Mouse (Mus musculus) liver, embryonic 16.5 days (tissue): ENCODE results near the gene Sh3rf1. TPM values are rescaled to one million over a fixed set of nuclear protein-coding genes. Genes with fewer than 3 reads are reported as not detected.

Experiments
- ATAC-seq: fragments of 200-750 bp; cut with Nextera tagmentation; 2 replicates; pipeline ENCODE4 v1.8.0; 2017; ENCODE audit warnings: low read depth, mild to moderate bottlenecking, moderate number of reproducible peaks, moderate library complexity
- H3K27ac ChIP-seq: fragments of 300-500 bp; sonication (generic); 2 replicates; pipeline ENCODE4 v1.5.1; 2014; ENCODE audit warnings: mild to moderate bottlenecking, low read length
- H3K27me3 ChIP-seq: fragments of 300-500 bp; sonication (generic); 2 replicates; pipeline ENCODE4 v1.6.1; 2014; ENCODE audit warnings: low read depth, low read length, mixed read lengths; ENCODE audit not compliant: control insufficient read depth, insufficient read depth
- H3K36me3 ChIP-seq: fragments of 300-500 bp; sonication (generic); 2 replicates; pipeline ENCODE4 v1.6.1; 2014; ENCODE audit warnings: mild to moderate bottlenecking; ENCODE audit not compliant: control insufficient read depth, insufficient read depth
- H3K4me1 ChIP-seq: fragments of 300-500 bp; sonication (generic); 2 replicates; pipeline ENCODE4 v1.6.1; 2014; ENCODE audit warnings: low read depth, low read length, mixed read lengths; ENCODE audit not compliant: control insufficient read depth
- H3K4me2 ChIP-seq: fragments of 300-500 bp; sonication (generic); 2 replicates; pipeline ENCODE4 v1.6.1; 2014; ENCODE audit warnings: low read depth, low read length, mixed read lengths
- H3K4me3 ChIP-seq: fragments of 300-500 bp; sonication (generic); 2 replicates; pipeline ENCODE4 v1.5.1; 2014; ENCODE audit warnings: low read depth, mild to moderate bottlenecking, low read length
- H3K9ac ChIP-seq: fragments of 300-500 bp; sonication (generic); 2 replicates; pipeline ENCODE4 v1.6.1; 2014; ENCODE audit warnings: low read depth, low read length
- H3K9me3 ChIP-seq: fragments of 300-500 bp; sonication (generic); replicated peaks from 2 replicates; pipeline ENCODE4 v1.6.1; 2016; ENCODE audit warnings: low read length; ENCODE audit not compliant: control insufficient read depth
- WGBS: fragments of 180-500 bp; shearing (Covaris S2); extraction: QIAGEN DNeasy Blood & Tissue Kit; methylation state at CpG from one replicate; pipeline ENCODE4 v1.1.7; 2014; ENCODE audit not compliant: insufficient replicate concordance; 5-methylcytosine and 5-hydroxymethylcytosine counted together
- polyA plus RNA-seq: library from polyadenylated mRNA; unstranded; fragments of >200 nt; fragmentation: Nextera tagmentation; extraction: Ambion mirVana; gene quantifications from 2 replicates; pipeline ENCODE4 v1.2.1, GENCODE M21; 2015

Gene Sh3rf1
- polyA plus RNA-seq, 1 experiment from 2014 or later: 1.5 TPM

DNA sequence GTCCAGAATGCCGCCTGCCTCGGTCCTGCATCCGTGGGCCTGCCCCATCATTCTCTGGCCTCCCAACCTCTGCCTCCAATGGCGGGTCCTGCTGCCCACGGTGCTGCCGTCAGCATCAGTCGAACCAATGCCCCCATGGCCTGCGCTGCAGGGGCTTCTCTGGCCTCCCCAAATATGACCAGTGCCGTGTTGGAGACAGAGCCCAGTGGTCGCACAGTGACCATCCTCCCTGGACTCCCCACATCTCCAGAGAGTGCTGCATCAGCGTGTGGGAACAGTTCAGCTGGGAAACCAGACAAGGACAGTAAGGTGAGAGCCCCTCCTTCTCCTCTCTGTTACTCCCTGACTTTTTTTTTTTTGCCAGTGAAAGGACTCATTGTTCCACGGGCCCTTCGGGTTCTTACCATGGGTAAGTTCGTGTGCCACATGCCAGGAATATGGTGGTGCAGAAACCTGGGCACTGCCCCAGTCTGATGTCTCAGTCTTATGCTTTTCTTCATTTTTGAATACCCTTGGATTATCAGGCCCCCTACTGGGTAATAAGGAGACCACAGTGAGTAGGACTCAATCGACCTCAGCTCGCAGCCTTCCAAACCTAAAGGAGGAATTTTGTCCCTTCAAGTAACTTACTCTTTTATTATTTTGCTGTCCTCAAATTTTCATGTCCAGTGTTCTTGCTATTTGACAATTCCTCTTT is 150.5 kb downstream of the Sh3rf1 start:
- no peaks in the 10 kb centered on the region for H3K27me3 ChIP-seq
- H3K9me3 ChIP-seq: no peaks in the 10 kb centered on the region
- ATAC-seq: no peak
- no peaks in the 10 kb centered on the region for H3K36me3 ChIP-seq
- no peaks in the 10 kb centered on the region for H3K4me1 ChIP-seq
- no peak overlapping the region for H3K4me3 ChIP-seq
- no peak overlapping the region for H3K4me2 ChIP-seq
- no peak overlapping the region for H3K27ac ChIP-seq
- H3K9ac ChIP-seq: no peak overlapping the region
- 77% methylated on average over 16 of the region's 16 CpGs for WGBS

DNA sequence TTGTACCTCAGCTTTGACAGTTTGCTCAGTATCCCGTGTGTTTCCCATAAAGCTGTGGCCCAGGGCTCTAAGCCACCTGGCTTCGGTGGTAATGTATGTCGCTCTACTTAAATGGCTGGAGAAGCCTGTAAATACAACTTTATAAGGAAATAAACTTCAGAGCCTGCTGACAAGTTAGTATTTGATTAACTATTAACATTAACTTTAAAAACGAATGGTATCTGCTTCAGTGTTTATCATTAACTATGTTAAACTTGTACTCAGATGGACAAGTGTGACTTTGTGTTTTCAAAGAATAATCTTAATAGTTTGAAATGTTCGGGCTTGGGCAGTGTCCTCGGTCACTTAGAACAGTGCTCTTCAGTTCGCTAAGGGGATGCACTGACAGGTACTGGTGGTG is 151.5 kb downstream of the Sh3rf1 start:
- H3K4me2 ChIP-seq: no peak overlapping the region
- H3K4me1 ChIP-seq: no peaks in the 10 kb centered on the region
- no peak overlapping the region for H3K27ac ChIP-seq
- H3K27me3 ChIP-seq: no peaks in the 10 kb centered on the region
- ATAC-seq: no peak
- 68% methylated on average over 7 of the region's 7 CpGs for WGBS
- H3K36me3 ChIP-seq: no peaks in the 10 kb centered on the region
- H3K9ac ChIP-seq: no peak overlapping the region
- no peak overlapping the region for H3K4me3 ChIP-seq
- no peaks in the 10 kb centered on the region for H3K9me3 ChIP-seq

DNA sequence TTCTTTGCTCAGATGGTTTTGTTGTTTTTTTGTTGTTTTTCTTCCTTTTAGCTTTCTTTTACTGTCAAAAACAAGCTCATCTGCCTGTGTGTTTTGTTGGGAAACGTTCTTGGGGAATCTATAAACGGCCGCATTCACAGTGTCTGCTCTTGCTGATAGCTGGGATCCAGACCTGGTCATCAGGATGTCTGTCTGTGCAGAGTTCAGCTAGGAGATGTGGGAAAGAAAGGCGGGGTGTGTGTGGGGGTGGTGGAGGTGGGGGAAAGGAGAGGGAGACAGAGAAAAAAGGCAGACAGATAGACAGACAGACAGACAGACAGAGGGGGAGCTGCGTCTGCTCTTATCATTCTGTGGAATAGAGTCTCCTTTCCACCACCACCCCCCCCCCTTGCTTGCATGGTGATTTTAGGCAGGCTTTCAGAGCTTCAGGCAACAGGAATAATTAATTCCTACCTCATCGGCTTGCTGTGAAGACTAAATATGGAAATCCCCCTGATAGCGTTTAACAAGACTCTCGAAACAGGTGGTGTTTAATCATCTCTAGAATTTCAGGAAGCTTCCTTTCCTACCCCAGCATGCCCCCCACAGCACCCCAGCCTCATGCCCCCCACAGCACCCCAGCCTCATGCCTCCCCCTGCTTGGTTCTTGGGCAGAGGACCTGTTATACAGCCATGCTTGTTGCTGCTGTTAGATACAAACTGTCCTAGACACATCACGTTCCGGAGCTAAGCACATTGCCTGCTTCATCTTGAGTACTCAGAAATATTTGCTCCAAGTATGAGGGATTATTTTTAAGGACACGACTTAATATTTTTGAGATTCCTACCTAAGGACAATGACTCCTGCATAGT is 155.4 kb downstream of the Sh3rf1 start:
- Histone ChIP-seq H3K9me3 (no peaks in the 10 kb centered on the region), H3K4me1 (no peaks in the 10 kb centered on the region), H3K4me2 (no peak overlapping the region), H3K27me3 (no peaks in the 10 kb centered on the region), H3K9ac (no peak overlapping the region), H3K27ac (no peak overlapping the region), H3K4me3 (no peak overlapping the region), H3K36me3 (no peaks in the 10 kb centered on the region)
- ATAC-seq: no peak
- WGBS: 56% methylated on average over 11 of the region's 11 CpGs

DNA sequence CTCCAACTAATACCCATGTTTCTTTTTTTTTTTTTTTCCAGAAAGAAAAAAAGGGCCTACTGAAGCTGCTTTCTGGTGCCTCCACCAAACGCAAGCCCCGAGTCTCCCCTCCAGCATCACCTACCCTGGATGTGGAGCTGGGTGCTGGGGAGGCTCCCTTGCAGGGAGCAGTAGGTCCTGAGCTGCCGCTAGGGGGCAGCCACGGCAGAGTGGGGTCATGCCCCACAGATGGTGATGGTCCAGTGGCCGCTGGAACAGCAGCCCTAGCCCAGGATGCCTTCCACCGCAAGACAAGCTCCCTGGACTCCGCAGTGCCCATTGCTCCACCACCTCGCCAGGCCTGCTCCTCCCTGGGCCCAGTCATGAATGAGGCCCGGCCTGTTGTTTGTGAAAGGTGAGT is 160.9 kb downstream of the Sh3rf1 start:
- Histone ChIP-seq H3K4me3 (no peak overlapping the region), H3K27me3 (no peaks in the 10 kb centered on the region), H3K27ac (no peak overlapping the region), H3K4me1 (no peaks in the 10 kb centered on the region; the same call in 1 of the 2 replicates), H3K36me3 (no peaks in the 10 kb centered on the region), H3K9me3 (no peaks in the 10 kb centered on the region), H3K9ac (no peak overlapping the region), H3K4me2 (no peak overlapping the region)
- WGBS: 66% methylated on average over 9 of the region's 9 CpGs
- ATAC-seq: no peak

DNA sequence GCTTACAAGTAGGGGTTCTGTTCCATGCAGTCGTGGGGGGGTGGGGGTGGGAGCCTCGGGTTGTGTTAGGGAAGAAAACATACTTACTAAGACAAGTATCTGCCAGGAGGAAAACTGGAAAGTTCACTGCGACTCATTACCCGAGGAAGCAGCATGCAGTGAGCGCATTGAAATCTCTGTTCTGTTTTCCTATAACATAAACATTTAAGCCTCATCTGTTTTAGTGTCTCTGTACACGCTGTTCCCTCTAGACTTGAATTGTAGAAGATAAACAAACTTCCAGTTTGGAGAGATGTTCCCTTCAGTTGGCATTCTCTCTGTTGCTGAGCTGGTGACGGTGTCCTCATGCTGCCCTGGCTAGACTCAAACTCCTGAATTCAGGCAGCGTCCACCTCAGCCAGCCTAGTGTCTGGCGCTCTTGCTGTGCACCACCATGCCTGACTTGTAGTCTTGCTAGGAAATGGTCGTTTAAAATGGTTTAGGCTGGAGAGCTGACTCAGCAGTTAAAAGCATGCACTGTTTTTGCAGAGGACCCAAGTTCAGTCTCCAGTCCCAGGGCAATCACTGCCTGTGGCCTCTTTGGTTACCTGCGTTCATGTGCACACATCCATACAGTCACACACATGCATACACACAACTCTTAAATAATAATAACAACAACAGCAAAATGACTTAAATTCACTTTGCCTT is 162.0 kb downstream of the Sh3rf1 start:
- Histone ChIP-seq H3K36me3 (no peaks in the 10 kb centered on the region), H3K9me3 (no peaks in the 10 kb centered on the region), H3K4me3 (no peak overlapping the region), H3K4me1 (no peaks in the 10 kb centered on the region; the same call in 1 of the 2 replicates), H3K4me2 (no peak overlapping the region), H3K27me3 (no peaks in the 10 kb centered on the region), H3K9ac (no peak overlapping the region), H3K27ac (no peak overlapping the region)
- WGBS: 59% methylated on average over 11 of the region's 11 CpGs
- no peak for ATAC-seq

DNA sequence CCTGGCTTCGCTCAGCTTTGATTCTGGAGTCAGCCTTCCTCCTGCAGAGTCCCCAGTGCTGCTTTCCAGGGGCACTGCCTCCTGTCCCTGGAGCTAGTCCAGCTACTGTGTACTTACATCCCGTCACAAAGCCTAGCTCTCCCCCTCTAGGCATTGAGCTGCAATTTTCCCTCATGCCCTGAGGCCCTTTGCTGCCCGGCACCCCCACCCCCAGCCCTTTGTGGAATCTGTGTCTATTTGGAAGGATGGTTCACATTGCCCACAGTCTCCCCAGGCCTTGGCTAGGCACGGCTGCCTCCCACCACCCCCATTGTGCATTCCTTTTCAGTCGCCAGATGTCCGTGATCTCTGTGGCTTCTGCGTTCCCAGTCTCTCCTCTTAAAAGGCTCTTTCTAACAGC is 163.0 kb downstream of the Sh3rf1 start:
- Histone ChIP-seq H3K36me3 (no peaks in the 10 kb centered on the region), H3K27ac (no peak overlapping the region), H3K4me2 (no peak overlapping the region), H3K4me3 (no peak overlapping the region), H3K4me1 (no peaks in the 10 kb centered on the region; the same call in 1 of the 2 replicates), H3K9me3 (no peaks in the 10 kb centered on the region), H3K9ac (no peak overlapping the region), H3K27me3 (no peaks in the 10 kb centered on the region)
- WGBS: 58% methylated on average over 7 of the region's 7 CpGs
- ATAC-seq: peak; percentile 55; the same call in 1 of the 2 replicates

DNA sequence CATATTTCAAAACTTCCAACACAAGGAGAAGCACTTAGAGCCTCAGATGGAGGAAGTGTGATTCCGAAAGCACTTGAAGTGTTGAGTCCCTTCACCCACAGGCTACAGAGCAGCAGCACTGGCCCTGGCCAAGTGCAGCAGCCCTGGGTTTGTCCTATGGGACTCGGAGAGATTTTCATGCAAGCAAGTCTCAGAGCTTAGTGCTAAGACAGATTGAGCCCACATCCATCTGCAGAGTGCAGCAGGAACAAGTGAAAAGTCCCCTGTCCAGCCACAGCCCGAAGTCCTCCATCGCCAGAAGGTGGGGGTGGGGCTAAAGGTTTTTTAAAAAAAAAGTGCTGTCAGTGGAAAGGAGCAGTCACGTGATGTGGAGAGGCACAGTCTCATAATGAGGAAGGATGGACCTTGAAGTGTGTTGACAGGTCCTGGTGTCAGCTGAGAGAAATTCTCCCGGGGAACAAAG is 163.9 kb downstream of the Sh3rf1 start:
- H3K9me3 ChIP-seq: no peaks in the 10 kb centered on the region
- no peak overlapping the region for H3K4me2 ChIP-seq
- H3K4me3 ChIP-seq: no peak overlapping the region
- no peak overlapping the region for H3K27ac ChIP-seq
- no peak for ATAC-seq
- H3K9ac ChIP-seq: no peak overlapping the region
- no peaks in the 10 kb centered on the region for H3K27me3 ChIP-seq
- no peaks in the 10 kb centered on the region; the same call in 1 of the 2 replicates for H3K4me1 ChIP-seq
- WGBS: 47% methylated on average over 6 of the region's 6 CpGs
- H3K36me3 ChIP-seq: no peaks in the 10 kb centered on the region

DNA sequence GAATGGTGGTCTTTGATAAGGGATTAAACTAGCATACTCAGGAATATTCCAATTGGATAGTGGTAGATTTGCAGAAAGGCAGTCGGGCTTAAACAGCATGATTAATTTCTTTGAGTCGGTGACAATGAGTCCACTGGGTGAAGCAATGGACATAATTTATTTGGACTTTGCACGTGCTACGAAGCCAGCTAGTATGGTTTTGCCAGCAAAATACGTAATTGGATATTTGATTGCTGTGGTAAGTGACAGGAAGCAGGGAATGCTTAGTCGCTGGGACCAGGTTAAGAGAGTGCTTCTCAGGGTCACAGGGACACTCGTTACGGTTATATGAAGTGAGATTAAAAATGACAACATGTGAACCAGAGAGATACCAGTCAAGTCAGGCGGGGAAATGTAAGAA is 164.7 kb downstream of the Sh3rf1 start:
- H3K27me3 ChIP-seq: no peaks in the 10 kb centered on the region
- H3K4me1 ChIP-seq: no peaks in the 10 kb centered on the region; the same call in 1 of the 2 replicates
- H3K27ac ChIP-seq: no peak overlapping the region
- H3K4me3 ChIP-seq: no peak overlapping the region
- ATAC-seq: no peak
- H3K4me2 ChIP-seq: no peak overlapping the region
- H3K36me3 ChIP-seq: no peaks in the 10 kb centered on the region
- WGBS: 56% methylated on average over 9 of the region's 9 CpGs
- no peak overlapping the region for H3K9ac ChIP-seq
- no peaks in the 10 kb centered on the region for H3K9me3 ChIP-seq
